Mouse (Mus musculus) embryonic facial prominence, embryonic 14.5 days (tissue): ENCODE data around the gene Apln. TPM values are rescaled to one million over a fixed set of nuclear protein-coding genes. Genes with fewer than 3 reads are reported as not detected.

Experiments used
- ATAC-seq: fragments of 200-750 bp; cut with Nextera tagmentation; 2 replicates; pipeline ENCODE4 v1.8.0; 2017; ENCODE audit warnings: low read depth, moderate number of reproducible peaks, moderate TSS enrichment
- DNase-seq: peaks from one replicate; pipeline ENCODE4 v3.0.0-alpha.2; 2015; ENCODE audit warnings: low spot score
- H3K27ac ChIP-seq: fragments of 300-500 bp; sonication (generic); replicated peaks from 2 replicates; pipeline ENCODE4 v1.5.1; 2014; ENCODE audit warnings: low read depth, mild to moderate bottlenecking, low read length, moderate library complexity
- H3K27me3 ChIP-seq: fragments of 300-500 bp; sonication (generic); replicated peaks from 2 replicates; pipeline ENCODE4 v1.6.1; 2014; ENCODE audit warnings: low read length; ENCODE audit not compliant: control insufficient read depth, insufficient read depth
- H3K36me3 ChIP-seq: fragments of 300-500 bp; sonication (generic); 2 replicates; pipeline ENCODE4 v1.6.1; 2014; ENCODE audit warnings: low read length, mixed read lengths; ENCODE audit not compliant: control insufficient read depth, insufficient read depth
- H3K4me1 ChIP-seq: fragments of 300-500 bp; sonication (generic); 2 replicates; pipeline ENCODE4 v1.6.1; 2014; ENCODE audit warnings: antibody characterized with exemption, low read length; ENCODE audit not compliant: control insufficient read depth, insufficient read depth
- H3K4me2 ChIP-seq: fragments of 300-500 bp; sonication (generic); 2 replicates; pipeline ENCODE4 v1.6.1; 2014; ENCODE audit warnings: low read depth, mild to moderate bottlenecking, low read length, moderate library complexity, mixed read lengths
- H3K4me3 ChIP-seq: fragments of 300-500 bp; sonication (generic); 2 replicates; pipeline ENCODE4 v1.5.1; 2014; ENCODE audit warnings: low read depth, mild to moderate bottlenecking, low read length
- H3K9ac ChIP-seq: fragments of 300-500 bp; sonication (generic); 2 replicates; pipeline ENCODE4 v1.6.1; 2014; ENCODE audit warnings: low read depth, mild to moderate bottlenecking, low read length, moderate library complexity, mixed read lengths
- H3K9me3 ChIP-seq: fragments of 300-500 bp; sonication (generic); 2 replicates; pipeline ENCODE4 v1.6.1; 2016; ENCODE audit warnings: low read length; ENCODE audit not compliant: control insufficient read depth
- WGBS: fragments of 180-500 bp; shearing (Covaris S2); extraction: QIAGEN DNeasy Blood & Tissue Kit; methylation state at CpG from one replicate; pipeline ENCODE4 v1.1.7; 2014; 5-methylcytosine and 5-hydroxymethylcytosine counted together
- polyA plus RNA-seq: library from polyadenylated mRNA; unstranded; fragments of >200 nt; fragmentation: Nextera tagmentation; extraction: Ambion mirVana; gene quantifications from 2 replicates; pipeline ENCODE4 v1.2.1, GENCODE M21; 2014

Apln gene
- polyA plus RNA-seq, 1 experiment from 2014 or later: 10.6 TPM

GRCm38 (mm10) chrX:48031866-48032265 lies 2.8 kb downstream of the Apln start:
- H3K4me1 ChIP-seq: no peaks in the 10 kb centered on the region
- H3K4me2 ChIP-seq: no peak overlapping the region
- H3K4me3 ChIP-seq: no peak overlapping the region
- H3K36me3 ChIP-seq: no peaks in the 10 kb centered on the region
- no peak overlapping the region for H3K9ac ChIP-seq
- ATAC-seq: no peak
- no peaks in the 10 kb centered on the region for H3K9me3 ChIP-seq
- peaks cover 6% of the 10 kb centered on the region for H3K27me3 ChIP-seq
- 73% methylated on average over 5 of the region's 5 CpGs for WGBS
- no peak overlapping the region for H3K27ac ChIP-seq
- no peak for DNase-seq

- Histone ChIP-seq H3K36me3 (no peaks in the 10 kb centered on the region), H3K4me1 (no peaks in the 10 kb centered on the region), H3K4me2 (no peak overlapping the region), H3K9ac (no peak overlapping the region), H3K27ac (no peak overlapping the region), H3K27me3 (peaks cover 6% of the 10 kb centered on the region), H3K4me3 (no peak overlapping the region), H3K9me3 (no peaks in the 10 kb centered on the region)
- no peak for ATAC-seq
- 29% methylated on average over 2 of the region's 3 CpGs for WGBS
- DNase-seq: no peak
These were observed 4.1 kb downstream of the Apln start for GRCm38 (mm10) chrX:48030593-48030992.

- 80% methylated on average over 1 of the region's 1 CpGs for WGBS
- Histone ChIP-seq H3K27me3 (0 out of 2 replicates have a peak, but pooled peaks cover 6% of the 10 kb centered on the region), H3K36me3 (no peaks in the 10 kb centered on the region), H3K4me1 (no peaks in the 10 kb centered on the region), H3K27ac (no peak overlapping the region), H3K4me3 (no peak overlapping the region), H3K4me2 (no peak overlapping the region), H3K9me3 (no peaks in the 10 kb centered on the region), H3K9ac (no peak overlapping the region)
- ATAC-seq (no peak), DNase-seq (no peak)
These were observed 11.8 kb downstream of the Apln start for GRCm38 (mm10) chrX:48022811-48023210.

GRCm38 (mm10) chrX:48019940-48020339 lies 14.7 kb downstream of the Apln start:
- DNase-seq (peak; percentile 64), ATAC-seq (0 out of 2 replicates have a peak, but pooled peaks have one; percentile 41)
- H3K9ac ChIP-seq: no peak overlapping the region
- H3K4me3 ChIP-seq: no peak overlapping the region
- WGBS: 16% methylated on average over 4 of the region's 5 CpGs
- 0 out of 2 replicates have a peak, but pooled peaks cover 6% of the 10 kb centered on the region for H3K27me3 ChIP-seq
- H3K9me3 ChIP-seq: no peaks in the 10 kb centered on the region
- H3K36me3 ChIP-seq: no peaks in the 10 kb centered on the region
- H3K4me2 ChIP-seq: no peak overlapping the region
- H3K27ac ChIP-seq: no peak overlapping the region
- H3K4me1 ChIP-seq: no peaks in the 10 kb centered on the region

DNA sequence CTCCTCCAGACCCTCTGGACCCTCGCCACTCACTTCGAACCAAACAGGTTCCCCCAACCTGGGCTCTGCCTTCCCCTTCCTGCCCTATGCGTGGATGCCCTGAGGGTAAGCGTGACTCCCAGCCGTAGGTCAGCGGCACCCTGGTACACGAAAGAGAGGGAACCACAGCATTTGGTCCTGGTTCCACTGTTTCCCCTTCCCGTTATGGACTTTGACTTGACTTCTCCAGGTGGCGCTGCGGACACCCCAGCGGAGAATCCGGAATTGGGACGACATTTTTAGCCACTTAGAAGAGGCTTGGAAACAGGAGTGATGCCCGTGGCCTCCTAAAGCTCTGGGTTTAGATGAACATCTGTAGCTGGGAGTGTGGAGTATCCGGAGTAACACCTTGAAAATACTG lies 15.3 kb downstream of the Apln start:
- DNase-seq: no peak
- H3K4me1 ChIP-seq: no peaks in the 10 kb centered on the region
- H3K9ac ChIP-seq: no peak overlapping the region
- 0 out of 2 replicates have a peak, but pooled peaks cover 6% of the 10 kb centered on the region for H3K27me3 ChIP-seq
- H3K4me3 ChIP-seq: no peak overlapping the region
- no peaks in the 10 kb centered on the region for H3K9me3 ChIP-seq
- no peak for ATAC-seq
- whole genome bisulfite sequencing: 30% methylated on average over 15 of the region's 15 CpGs
- no peak overlapping the region for H3K27ac ChIP-seq
- no peak overlapping the region for H3K4me2 ChIP-seq
- no peaks in the 10 kb centered on the region for H3K36me3 ChIP-seq

GRCm38 (mm10) chrX:48016906-48017601 lies 17.6 kb downstream of the Apln start:
- H3K4me2 ChIP-seq: no peak overlapping the region
- H3K27ac ChIP-seq: no peak overlapping the region
- H3K27me3 ChIP-seq: 0 out of 2 replicates have a peak, but pooled peaks cover 6% of the 10 kb centered on the region
- no peak overlapping the region for H3K9ac ChIP-seq
- no peaks in the 10 kb centered on the region for H3K9me3 ChIP-seq
- WGBS: 50% methylated on average over 7 of the region's 7 CpGs
- ATAC-seq: peak; percentile 79
- no peaks in the 10 kb centered on the region for H3K36me3 ChIP-seq
- no peak overlapping the region for H3K4me3 ChIP-seq
- H3K4me1 ChIP-seq: no peaks in the 10 kb centered on the region
- DNase-seq: peak; percentile 7

DNA sequence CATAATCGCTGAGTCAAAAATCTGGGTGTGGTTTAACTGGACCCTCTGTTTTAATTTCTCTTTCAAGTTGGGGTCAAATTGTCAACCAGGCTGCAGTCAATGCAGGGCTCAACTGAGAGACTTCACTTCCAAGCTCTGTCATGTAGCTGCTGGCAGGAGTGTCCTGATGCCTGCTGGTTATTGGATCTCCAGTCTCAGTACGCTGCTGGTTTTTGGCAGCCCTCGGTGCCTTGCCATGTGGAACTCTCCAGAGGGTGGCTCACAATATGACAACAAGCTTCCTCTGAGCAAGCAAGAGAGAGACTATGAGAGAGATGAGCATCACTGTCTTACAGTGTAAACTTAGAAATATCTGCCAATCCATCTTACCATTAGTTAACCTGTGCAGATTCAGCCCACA lies 23.0 kb downstream of the Apln start:
- Histone ChIP-seq H3K9ac (no peak overlapping the region), H3K4me2 (no peak overlapping the region), H3K9me3 (no peaks in the 10 kb centered on the region), H3K27me3 (no peaks in the 10 kb centered on the region), H3K4me3 (no peak overlapping the region), H3K36me3 (no peaks in the 10 kb centered on the region), H3K4me1 (no peaks in the 10 kb centered on the region), H3K27ac (no peak overlapping the region)
- DNase-seq: no peak
- WGBS: 89% methylated on average over 3 of the region's 3 CpGs
- ATAC-seq: no peak

DNA sequence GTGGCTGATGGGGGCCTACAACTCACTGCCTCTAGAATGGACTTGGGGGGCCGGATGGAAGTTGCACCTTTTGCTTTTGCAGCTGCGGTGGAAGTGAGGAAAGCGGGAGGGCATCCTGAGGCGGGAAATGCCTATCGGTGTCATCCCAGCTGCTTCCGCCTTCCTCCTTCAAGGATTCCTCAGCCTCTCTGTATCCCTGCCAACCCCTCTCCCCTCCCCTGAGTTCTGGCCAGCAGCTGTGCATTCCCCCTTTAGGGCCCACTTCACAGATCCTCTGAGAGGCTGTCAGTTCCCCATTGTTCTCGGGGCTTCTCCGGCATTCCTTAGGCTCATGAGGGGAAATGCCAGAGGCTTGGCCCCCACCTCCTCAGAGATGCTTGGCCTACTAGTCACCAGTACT lies 28.6 kb downstream of the Apln start:
- ATAC-seq: no peak; the same call in 1 of the 2 replicates
- Histone ChIP-seq H3K9ac (no peak overlapping the region), H3K27ac (no peak overlapping the region), H3K4me2 (no peak overlapping the region), H3K4me3 (no peak overlapping the region), H3K4me1 (no peaks in the 10 kb centered on the region), H3K9me3 (no peaks in the 10 kb centered on the region), H3K27me3 (no peaks in the 10 kb centered on the region), H3K36me3 (no peaks in the 10 kb centered on the region)
- WGBS: 55% methylated on average over 5 of the region's 8 CpGs
- peak; percentile 27 for DNase-seq

DNA sequence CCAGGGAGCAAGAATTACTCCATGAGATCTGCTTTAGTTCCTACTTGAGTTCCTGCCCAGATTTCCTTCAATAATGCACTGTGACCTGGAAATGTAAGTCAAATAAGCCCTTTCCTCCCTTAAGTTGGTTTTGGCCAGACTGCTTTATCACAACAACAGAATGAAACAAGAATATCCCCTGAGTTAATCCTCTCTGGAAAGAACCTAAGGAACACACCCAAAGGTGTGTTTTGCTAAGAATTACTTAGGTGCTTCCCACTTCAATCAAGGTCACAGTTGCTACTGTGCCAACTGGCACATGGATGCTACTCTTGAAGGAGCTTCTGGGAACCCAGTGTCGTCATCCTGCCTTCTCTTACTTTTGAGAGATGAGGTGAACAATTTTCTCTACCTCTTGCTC lies 29.9 kb downstream of the Apln start:
- WGBS: 92% methylated on average over 1 of the region's 1 CpGs
- DNase-seq (no peak), ATAC-seq (no peak)
- Histone ChIP-seq H3K4me3 (no peak overlapping the region), H3K36me3 (no peaks in the 10 kb centered on the region), H3K4me1 (no peaks in the 10 kb centered on the region), H3K27me3 (no peaks in the 10 kb centered on the region), H3K9me3 (no peaks in the 10 kb centered on the region), H3K9ac (no peak overlapping the region), H3K27ac (no peak overlapping the region), H3K4me2 (no peak overlapping the region)
